Mouse (Mus musculus) bone marrow, adult 2 months (tissue): ENCODE measurements around the gene Shisa9.

ENCODE experiments used
- CTCF ChIP-seq: fragments of 200-500 bp; IDR thresholded peaks from 2 replicates; pipeline ENCODE4 v1.5.1; 2011; ENCODE audit warnings: low read length, control low read depth; ENCODE audit not compliant: control insufficient read depth, insufficient read depth
- POLR2A ChIP-seq: fragments of 200-500 bp; IDR thresholded peaks from 2 replicates; pipeline ENCODE4 v1.6.1; 2011; ENCODE audit warnings: low read depth, mild to moderate bottlenecking, control low read depth, low read length, borderline replicate concordance; ENCODE audit not compliant: control insufficient read depth

DNA sequence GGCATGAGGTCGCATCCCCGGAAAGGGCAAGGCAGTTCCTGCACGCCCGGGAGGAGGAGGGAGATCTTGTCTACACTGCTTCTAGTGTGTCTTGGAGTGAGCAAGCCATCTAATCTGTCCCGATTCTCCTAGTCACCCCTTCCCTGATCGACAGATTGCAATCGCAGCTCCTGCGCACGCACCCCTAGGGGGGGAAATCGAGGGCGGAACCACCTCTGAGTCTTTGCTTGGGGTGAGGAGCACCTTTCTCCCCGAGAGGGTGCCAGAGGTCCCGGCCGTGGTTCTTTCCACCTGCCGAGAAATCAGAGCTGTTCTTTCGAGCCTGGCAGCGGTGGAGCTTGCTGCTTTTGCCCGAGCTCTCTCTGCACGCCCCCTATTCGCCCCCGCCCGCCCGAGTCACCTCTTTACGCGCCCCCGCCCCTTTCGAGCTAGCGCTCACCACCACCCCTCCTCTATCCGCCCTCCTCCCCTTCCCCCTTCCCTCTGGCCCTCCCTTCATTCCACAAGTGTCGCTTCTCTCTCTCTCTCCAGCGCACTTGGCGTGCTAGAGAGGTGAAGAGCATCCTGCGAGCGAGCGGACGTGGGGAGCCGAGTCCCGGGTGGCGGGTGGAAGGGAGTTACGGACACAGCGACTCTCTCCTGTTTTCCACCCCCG lies at the start of gene Shisa9:
- TF ChIP-seq POLR2A (no peak), CTCF (no peak)
